Mouse (Mus musculus): ENCODE data around the gene Asb1.

- TF ChIP-seq POLR2A (IDR thresholded peaks at IDR 0.05; ENCODE audit: low read depth, low read length): no peak
- no peak for TF ChIP-seq CTCF (IDR thresholded peaks at IDR 0.05; ENCODE audit: extremely low read depth, insufficient read depth, insufficient read length, insufficient replicate concordance)
Measured at GRCm38 (mm10) chr1:91574208-91574607, 33.9 kb downstream of the Asb1 start.
